Mouse (Mus musculus) layer of hippocampus, adult 9-10 months (tissue): ENCODE results near the gene Npm1.
A peak's percentile ranks its signal among the peaks of the same experiment; 100 is the strongest.

Experiments used
- DNase-seq: peaks from one replicate; pipeline ENCODE4 v3.0.0; 2022; ENCODE audit warnings: low spot score

The Npm1 gene

GRCm38 (mm10) chr11:33162998-33163506 is at the start of gene Npm1:
Npm1 (minus strand) TSS chr11:33163206.
- peak; percentile 98 for DNase-seq

- DNase-seq = no peak
Measured at GRCm38 (mm10) chr11:33207411-33207810, 44.4 kb upstream of the Npm1 start.

GRCm38 (mm10) chr11:33204966-33205365 is 42.0 kb upstream of the Npm1 start:
- DNase-seq = no peak

- no peak for DNase-seq
Measured at GRCm38 (mm10) chr11:33204329-33204705, 41.3 kb upstream of the Npm1 start.

- no peak for DNase-seq
Measured at GRCm38 (mm10) chr11:33203383-33204328, 40.6 kb upstream of the Npm1 start, which contains the start of gene Tlx3. Tlx3 (minus strand) TSS chr11:33203589.

- no peak for DNase-seq
Measured at GRCm38 (mm10) chr11:33202972-33203371, 40.0 kb upstream of the Npm1 start.

- DNase-seq = no peak
Measured at GRCm38 (mm10) chr11:33202296-33202695, 39.3 kb upstream of the Npm1 start.

- DNase-seq = no peak
Measured at GRCm38 (mm10) chr11:33201626-33202010, 38.6 kb upstream of the Npm1 start.

GRCm38 (mm10) chr11:33200764-33201625 is 38.0 kb upstream of the Npm1 start:
- no peak for DNase-seq

GRCm38 (mm10) chr11:33199906-33200763 is 37.1 kb upstream of the Npm1 start:
- DNase-seq = no peak

- DNase-seq = no peak
Measured at GRCm38 (mm10) chr11:33199117-33199514, 36.1 kb upstream of the Npm1 start.

- no peak for DNase-seq
Measured at GRCm38 (mm10) chr11:33198351-33199116, 35.5 kb upstream of the Npm1 start.

GRCm38 (mm10) chr11:33197673-33198072 is 34.7 kb upstream of the Npm1 start:
- no peak for DNase-seq

GRCm38 (mm10) chr11:33197133-33197514 is 34.1 kb upstream of the Npm1 start:
- DNase-seq = no peak

- DNase-seq = no peak
Measured at GRCm38 (mm10) chr11:33196447-33197132, 33.6 kb upstream of the Npm1 start.

GRCm38 (mm10) chr11:33195531-33196446 is 32.8 kb upstream of the Npm1 start:
- no peak for DNase-seq

- no peak for DNase-seq
Measured at GRCm38 (mm10) chr11:33195061-33195460, 32.1 kb upstream of the Npm1 start.

GRCm38 (mm10) chr11:33193695-33194094 is 30.7 kb upstream of the Npm1 start:
- no peak for DNase-seq

- DNase-seq = no peak
Measured at GRCm38 (mm10) chr11:33181804-33182203, 18.8 kb upstream of the Npm1 start.
